Mouse (Mus musculus) CH12F3 (cell line): ENCODE measurements around the gene Acads.
"Not testable (repeated sequence)": the region's sequence is repeated elsewhere in the genome, so short reads cannot be mapped to it uniquely, and the experiment has no call there.

Source experiments
- in situ Hi-C: fragments of 300-500 bp; cut with MboI; formaldehyde crosslinking; loops from 2 replicates; pipeline ENCODE4 v1.14.3; 2020; ENCODE audit warnings: low sequenced_read_pairs

Gene Acads

DNA sequence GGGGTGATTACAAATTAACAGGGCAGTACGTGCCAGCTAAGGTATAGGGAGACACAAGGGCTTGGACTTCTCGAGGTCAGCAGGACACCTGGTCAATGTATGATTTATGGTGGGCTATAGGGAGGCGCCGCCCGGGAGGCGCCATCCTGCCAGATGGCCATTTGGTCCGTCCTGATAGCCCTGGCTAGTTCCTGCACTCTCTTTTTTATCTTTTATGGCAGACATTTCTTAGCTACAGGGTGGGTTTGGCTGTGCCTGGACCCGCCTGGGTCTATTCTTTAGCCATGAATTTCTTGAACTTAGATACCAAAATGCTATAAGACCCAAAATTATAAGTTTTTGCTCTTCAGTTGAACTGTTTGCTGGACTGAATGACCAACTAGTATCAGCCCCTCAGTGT, 45.8 kb downstream of the Acads start:
- in situ Hi-C loops, result not testable (repeated sequence)

DNA sequence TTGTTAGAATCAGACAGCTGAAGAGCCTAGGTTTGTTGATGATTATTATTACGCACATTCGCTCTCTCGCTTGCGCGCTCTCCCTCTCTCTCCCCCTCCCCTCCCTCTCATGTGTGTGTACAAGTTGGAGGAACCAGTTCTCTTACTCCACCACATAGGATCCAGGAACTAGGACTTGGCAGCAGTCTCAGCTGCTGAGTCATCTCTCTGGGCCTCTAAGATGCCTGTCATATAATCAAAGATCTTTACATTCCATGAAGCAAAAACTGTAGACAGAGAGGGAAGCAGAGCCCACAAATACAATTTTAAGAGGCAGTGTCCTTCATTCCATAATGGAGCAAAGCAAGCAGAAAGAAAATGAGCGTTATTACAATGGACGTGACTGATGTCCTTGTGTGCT, 47.0 kb downstream of the Acads start:
- in situ Hi-C loops, result no loop called here

DNA sequence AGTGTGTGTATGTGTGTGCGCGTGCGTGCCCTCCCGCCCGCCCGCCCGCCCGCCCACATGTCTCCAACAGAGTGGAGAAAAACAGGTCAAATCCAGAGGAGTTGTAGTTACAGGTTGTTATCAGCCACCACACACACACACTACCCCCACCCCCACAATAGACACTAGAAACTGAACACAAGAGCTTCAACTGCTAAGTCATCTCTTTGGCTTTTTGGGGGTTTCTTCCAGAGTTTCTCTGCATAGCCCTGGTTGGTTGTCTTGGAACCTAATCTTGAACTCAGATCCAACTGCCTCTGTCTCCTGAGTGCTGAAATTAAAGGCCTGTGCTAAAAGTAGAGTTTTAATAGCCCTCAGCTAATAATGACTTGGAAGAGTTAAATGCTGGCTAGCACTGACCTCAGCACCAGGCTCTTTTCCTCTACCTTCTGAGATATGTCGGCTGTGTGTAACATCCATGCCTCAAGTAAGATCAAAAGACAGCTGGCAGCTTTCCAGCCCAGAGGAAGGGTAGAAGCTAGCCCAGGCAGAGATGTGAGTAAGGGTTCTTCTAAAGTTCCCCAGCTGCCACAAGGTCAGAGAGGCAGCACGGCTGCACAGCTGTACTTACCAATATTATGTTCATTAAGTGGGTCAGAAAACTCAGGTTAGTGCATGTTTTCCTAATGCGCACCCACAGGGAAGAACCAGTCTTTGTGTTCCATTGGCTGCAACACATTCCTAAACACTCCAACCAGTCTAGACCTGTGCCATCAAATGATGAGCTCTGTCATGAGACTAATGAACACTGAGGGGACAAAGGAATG, 47.8 kb downstream of the Acads start:
- in situ Hi-C loops, result no loop called here

DNA sequence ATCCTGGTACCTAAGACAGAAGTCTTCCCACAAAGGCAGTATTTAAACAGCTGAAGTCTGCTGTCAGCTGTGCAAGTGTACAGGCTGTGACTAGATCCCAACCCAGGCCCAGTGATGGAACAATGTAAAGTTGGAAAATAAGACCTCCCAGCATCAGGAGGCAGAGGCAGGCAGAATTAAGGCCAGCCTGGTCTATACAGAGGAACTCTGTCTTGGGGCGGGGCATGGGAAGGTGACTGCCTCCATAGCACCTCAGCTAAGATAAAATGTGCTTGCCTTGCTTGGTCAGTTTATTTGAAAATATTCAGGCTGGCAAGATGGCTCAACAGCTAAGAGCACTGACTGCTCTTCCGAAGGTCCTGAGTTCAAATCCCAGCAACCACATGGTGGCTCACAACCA, 48.7 kb downstream of the Acads start:
- in situ Hi-C loops, result no loop called here

DNA sequence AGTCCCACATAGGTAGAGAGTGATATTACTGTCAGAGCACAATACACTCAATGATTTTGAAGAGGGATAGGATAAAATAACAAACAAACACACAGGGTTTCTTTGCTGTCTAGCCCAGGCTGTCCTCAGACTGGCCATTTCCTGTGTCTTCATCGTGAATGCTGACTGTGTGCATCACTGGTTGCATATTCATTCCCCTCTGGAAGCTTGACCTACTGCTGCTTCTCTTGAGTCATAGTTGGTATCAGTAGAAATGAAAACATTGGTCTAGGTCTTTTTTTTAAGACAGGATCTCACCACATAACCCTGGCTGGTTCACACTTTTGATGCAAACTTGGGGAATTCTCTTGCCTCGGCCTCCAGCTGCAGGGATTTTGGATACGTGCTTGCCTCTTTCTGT, 49.5 kb downstream of the Acads start:
- in situ Hi-C loops, result no loop called here

DNA sequence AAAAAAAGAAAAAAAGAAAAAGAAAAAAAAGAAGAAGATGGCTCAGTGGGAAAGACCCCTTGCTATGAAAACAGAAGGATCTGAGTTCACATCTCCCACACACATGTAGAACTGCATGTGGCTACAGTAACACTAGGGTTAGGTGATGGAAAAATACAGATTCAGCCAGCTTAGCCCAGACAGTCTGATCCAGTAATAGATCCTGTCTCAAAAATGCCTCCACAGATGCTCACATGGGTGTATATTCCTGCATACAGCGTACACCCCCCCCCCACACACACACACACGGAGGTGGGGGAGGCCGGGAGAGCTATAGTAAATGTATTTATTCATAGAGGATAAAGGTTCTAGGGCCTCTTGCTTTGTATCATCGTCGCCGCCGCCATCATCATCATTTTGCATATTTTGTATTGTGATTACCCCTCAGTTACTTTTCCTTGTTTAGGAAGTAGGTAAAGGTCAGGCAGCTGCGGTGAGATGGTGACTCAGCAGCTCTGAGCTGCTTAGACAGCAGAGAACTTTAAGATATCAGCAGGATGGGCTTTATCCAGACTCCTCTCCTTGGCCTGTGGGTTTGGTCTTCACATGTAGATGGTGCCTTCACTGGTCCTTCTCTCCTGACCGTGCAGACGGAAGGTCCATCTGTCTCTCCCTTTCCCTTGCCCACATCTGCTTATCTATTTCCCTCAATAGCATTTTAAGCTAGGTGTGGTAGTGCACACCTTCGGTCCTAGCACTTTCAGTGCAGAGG, 50.3 kb downstream of the Acads start:
- in situ Hi-C loops, result no loop called here

DNA sequence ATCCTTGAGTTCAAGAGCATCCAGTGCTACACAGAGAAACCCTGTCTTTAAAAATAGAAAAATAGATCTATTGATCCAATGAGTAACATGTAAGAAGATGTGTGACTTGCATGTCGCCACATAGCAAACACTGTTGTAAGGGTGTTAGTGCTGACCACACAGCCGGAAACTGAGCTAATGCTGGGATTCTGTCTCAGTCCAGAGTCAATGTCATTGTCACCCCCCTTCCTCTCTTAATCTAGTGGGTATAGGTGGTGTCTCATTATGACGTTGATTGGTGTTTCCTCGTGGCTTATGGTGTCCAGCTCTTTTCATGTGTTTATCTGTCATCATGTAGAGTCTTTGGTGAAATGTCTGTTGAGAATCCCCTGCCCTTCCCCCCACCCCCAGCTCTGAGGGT, 52.9 kb downstream of the Acads start:
- in situ Hi-C loops, result no loop called here

DNA sequence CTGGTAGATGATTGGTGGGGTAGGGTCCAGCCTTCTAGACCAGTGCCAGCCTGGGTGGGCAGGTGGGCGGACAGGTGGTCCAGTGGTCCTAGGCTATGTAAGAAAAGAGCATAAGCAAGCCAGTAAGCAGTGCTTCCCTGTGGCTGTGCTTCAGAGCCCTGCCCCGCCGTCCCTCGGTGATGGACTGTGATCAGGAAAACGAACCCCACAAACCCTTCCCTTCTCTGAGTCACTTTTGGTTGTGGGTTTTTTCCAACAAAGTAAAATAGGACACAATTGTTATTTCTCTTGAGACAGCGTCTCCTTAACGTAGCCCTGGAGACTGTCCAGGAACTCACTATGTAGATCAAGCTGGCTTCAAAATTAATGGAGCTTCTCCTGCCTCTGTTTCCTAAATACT, 55.8 kb downstream of the Acads start:
- in situ Hi-C loops, result no loop called here

DNA sequence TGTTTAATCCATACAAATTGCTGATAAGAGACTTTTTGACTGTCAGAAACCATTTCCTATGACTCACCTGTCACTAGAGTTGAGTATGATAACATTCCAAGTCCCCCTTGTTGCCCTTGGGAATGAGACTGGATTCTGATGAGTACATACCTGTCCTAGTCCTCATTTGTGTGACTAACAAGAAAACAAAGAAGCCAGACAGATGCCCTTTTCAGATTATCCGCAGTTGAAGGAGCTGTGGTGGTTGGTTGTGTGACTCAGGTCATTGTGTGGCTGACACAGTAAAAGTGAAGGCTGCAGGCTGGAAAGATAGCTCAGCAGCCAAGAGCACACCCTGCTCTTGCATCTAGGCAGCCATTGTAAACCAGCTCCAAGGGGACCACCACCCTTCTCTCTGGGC, 56.6 kb downstream of the Acads start:
- in situ Hi-C loops, result no loop called here

DNA sequence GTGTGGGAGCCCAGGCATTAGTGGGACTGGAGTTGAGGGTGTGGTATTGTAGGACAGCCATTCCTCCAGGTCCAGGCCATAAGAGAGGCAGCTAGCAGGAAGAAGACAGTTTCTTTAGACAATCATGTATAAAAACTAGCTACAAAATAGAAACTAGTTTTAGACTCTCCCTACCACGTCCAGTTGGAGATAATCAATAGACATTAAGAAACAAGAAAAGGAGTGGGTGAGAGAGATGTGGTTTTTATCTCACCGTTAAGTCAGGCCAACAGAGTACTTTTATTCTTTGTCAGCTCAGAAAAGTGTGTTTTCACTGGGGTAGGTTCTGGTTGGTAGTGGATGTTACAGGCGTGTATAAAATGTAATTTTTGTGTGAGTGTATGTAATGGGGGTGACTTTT, 58.2 kb downstream of the Acads start:
- in situ Hi-C loops, result no loop called here
